Mouse (Mus musculus): ENCODE measurements around the gene Ascl5.

The Ascl5 gene

GRCm38 (mm10) chr1:136050312-136051012 lies at the start of gene Ascl5:
Gene Ascl5 (plus strand): TSS chr1:136050804.
- DNase-seq (ENCODE audit: low spot score) = no peak

- no peak for DNase-seq (ENCODE audit: low spot score)
Measured at GRCm38 (mm10) chr1:136001438-136001837, 49.2 kb upstream of the Ascl5 start.

- DNase-seq (ENCODE audit: low spot score) = no peak
Measured at GRCm38 (mm10) chr1:136006292-136006748, 44.3 kb upstream of the Ascl5 start, which contains the start of gene Igfn1. Gene Igfn1 (minus strand): TSS chr1:136006342.

GRCm38 (mm10) chr1:136007211-136008158 lies 43.1 kb upstream of the Ascl5 start, which contains the start of gene Tmem9:
Gene Tmem9 (plus strand): TSS chr1:136008150.
- peak; percentile 70 for DNase-seq (ENCODE audit: low spot score)

GRCm38 (mm10) chr1:136008159-136008533 lies 42.5 kb upstream of the Ascl5 start:
- no peak for DNase-seq (ENCODE audit: low spot score)

GRCm38 (mm10) chr1:136010247-136010646 lies 40.4 kb upstream of the Ascl5 start:
- DNase-seq (ENCODE audit: low spot score) = no peak

- no peak for DNase-seq (ENCODE audit: low spot score)
Measured at GRCm38 (mm10) chr1:136013513-136013912, 37.1 kb upstream of the Ascl5 start.

- DNase-seq (ENCODE audit: low spot score) = no peak
Measured at GRCm38 (mm10) chr1:136014796-136015502, 35.7 kb upstream of the Ascl5 start.

- no peak for DNase-seq (ENCODE audit: low spot score)
Measured at GRCm38 (mm10) chr1:136017307-136017706, 33.3 kb upstream of the Ascl5 start.

- DNase-seq (ENCODE audit: low spot score) = peak; percentile 92
Measured at GRCm38 (mm10) chr1:136017907-136018313, 32.7 kb upstream of the Ascl5 start.

GRCm38 (mm10) chr1:136018390-136019189 lies 32.0 kb upstream of the Ascl5 start:
- DNase-seq (ENCODE audit: low spot score) = peak; percentile 38

- DNase-seq (ENCODE audit: low spot score) = no peak
Measured at GRCm38 (mm10) chr1:136030201-136030600, 20.4 kb upstream of the Ascl5 start.

GRCm38 (mm10) chr1:136031697-136032096 lies 18.9 kb upstream of the Ascl5 start:
- DNase-seq (ENCODE audit: low spot score) = no peak

GRCm38 (mm10) chr1:136032961-136033360 lies 17.6 kb upstream of the Ascl5 start:
- DNase-seq (ENCODE audit: low spot score) = no peak

GRCm38 (mm10) chr1:136038746-136039538 lies 11.7 kb upstream of the Ascl5 start:
- no peak for DNase-seq (ENCODE audit: low spot score)

GRCm38 (mm10) chr1:136040452-136040851 lies 10.2 kb upstream of the Ascl5 start:
- no peak for DNase-seq (ENCODE audit: low spot score)

- no peak for DNase-seq (ENCODE audit: low spot score)
Measured at GRCm38 (mm10) chr1:136040874-136041273, 9.7 kb upstream of the Ascl5 start.

GRCm38 (mm10) chr1:136045774-136046173 lies 4.8 kb upstream of the Ascl5 start:
- DNase-seq (ENCODE audit: low spot score) = peak; percentile 26

GRCm38 (mm10) chr1:136047432-136047831 lies 3.2 kb upstream of the Ascl5 start:
- DNase-seq (ENCODE audit: low spot score) = no peak

GRCm38 (mm10) chr1:136047894-136048293 lies 2.7 kb upstream of the Ascl5 start:
- no peak for DNase-seq (ENCODE audit: low spot score)

- peak; percentile 11 for DNase-seq (ENCODE audit: low spot score)
Measured at GRCm38 (mm10) chr1:136051013-136051315, 360 bp downstream of the Ascl5 start.

All from testis, postnatal 14 days (tissue).